Mouse (Mus musculus) forebrain, embryonic 14.5 days (tissue): ENCODE measurements around the gene Ist1. TPM values are rescaled to one million over a fixed set of nuclear protein-coding genes. Genes with fewer than 3 reads are reported as not detected.
A peak's percentile ranks its signal among the peaks of the same experiment; 100 is the strongest.

Experiments
- ATAC-seq: fragments of 200-750 bp; cut with Nextera tagmentation; 2 replicates; pipeline ENCODE4 v1.8.0; 2017; ENCODE audit warnings: mild to moderate bottlenecking, moderate library complexity
- DNase-seq: peaks from one replicate; pipeline ENCODE4 v3.0.0-alpha.2; 2015; ENCODE audit warnings: low spot score
- H3K27ac ChIP-seq: fragments of 300-500 bp; sonication (generic); 2 replicates; pipeline ENCODE4 v1.5.1; 2014; ENCODE audit warnings: low read depth, mild to moderate bottlenecking, control low read depth, low read length, moderate library complexity
- H3K27me3 ChIP-seq: fragments of 300-500 bp; sonication (generic); replicated peaks from 2 replicates; pipeline ENCODE4 v1.6.1; 2014; ENCODE audit warnings: low read length, control low read depth, mixed read lengths; ENCODE audit not compliant: control insufficient read depth, insufficient read depth
- H3K36me3 ChIP-seq: fragments of 300-500 bp; sonication (generic); 2 replicates; pipeline ENCODE4 v1.6.1; 2014; ENCODE audit warnings: low read length, control low read depth; ENCODE audit not compliant: control insufficient read depth, insufficient read depth
- H3K4me1 ChIP-seq: fragments of 300-500 bp; sonication (generic); 2 replicates; pipeline ENCODE4 v1.6.1; 2014; ENCODE audit warnings: antibody characterized with exemption, low read length, control low read depth; ENCODE audit not compliant: control insufficient read depth, insufficient read depth
- H3K4me2 ChIP-seq: fragments of 300-500 bp; sonication (generic); 2 replicates; pipeline ENCODE4 v1.6.1; 2014; ENCODE audit warnings: mild to moderate bottlenecking, control low read depth, low read length
- H3K4me3 ChIP-seq: fragments of 300-500 bp; sonication (generic); 2 replicates; pipeline ENCODE4 v1.5.1; 2014; ENCODE audit warnings: low read depth, low read length, control low read depth
- H3K9ac ChIP-seq: fragments of 300-500 bp; sonication (generic); 2 replicates; pipeline ENCODE4 v1.6.1; 2014; ENCODE audit warnings: mild to moderate bottlenecking, low read length, control low read depth, moderate library complexity
- H3K9me3 ChIP-seq: fragments of 300-500 bp; sonication (generic); replicated peaks from 2 replicates; pipeline ENCODE4 v1.6.1; 2016; ENCODE audit warnings: low read length, control low read depth, mixed read lengths; ENCODE audit not compliant: control insufficient read depth
- WGBS: fragments of 180-500 bp; shearing (Covaris S2); extraction: QIAGEN DNeasy Blood & Tissue Kit; methylation state at CpG from one replicate; pipeline ENCODE4 v1.1.7; 2014; 5-methylcytosine and 5-hydroxymethylcytosine counted together
- polyA plus RNA-seq: library from polyadenylated mRNA; unstranded; fragments of >200 nt; fragmentation: Nextera tagmentation; extraction: Ambion mirVana; gene quantifications from 2 replicates; pipeline ENCODE4 v1.2.1, GENCODE M21; 2014

The Ist1 gene
- polyA plus RNA-seq, 1 experiment from 2014 or later: 172 TPM

DNA sequence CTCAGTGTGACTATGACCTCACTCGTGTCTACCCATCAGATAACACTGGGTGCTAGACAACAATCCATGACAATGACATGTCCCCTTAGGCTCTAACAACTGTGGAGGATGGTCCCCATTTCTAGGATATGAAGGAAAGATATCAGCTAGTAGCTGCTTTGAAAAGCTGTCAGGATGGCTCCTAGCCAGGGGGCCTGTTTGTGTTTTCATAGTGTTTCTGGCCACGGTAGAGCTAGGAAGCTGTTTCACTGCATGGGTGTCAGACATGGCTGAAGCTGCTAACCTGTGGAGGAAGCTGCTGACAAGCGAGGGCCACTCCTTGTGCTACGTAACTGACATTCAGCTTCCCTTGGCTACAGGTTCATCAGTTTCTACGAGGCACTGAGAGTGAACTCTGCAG is 26.4 kb downstream of the Ist1 start:
- Histone ChIP-seq H3K36me3 (peaks cover 46% of the 10 kb centered on the region), H3K27ac (no peak overlapping the region), H3K9ac (no peak overlapping the region), H3K4me2 (no peak overlapping the region), H3K9me3 (no peaks in the 10 kb centered on the region), H3K4me1 (no peaks in the 10 kb centered on the region), H3K27me3 (no peaks in the 10 kb centered on the region), H3K4me3 (no peak overlapping the region)
- DNase-seq (peak; percentile 8), ATAC-seq (no peak)
- WGBS: 84% methylated on average over 5 of the region's 5 CpGs

DNA sequence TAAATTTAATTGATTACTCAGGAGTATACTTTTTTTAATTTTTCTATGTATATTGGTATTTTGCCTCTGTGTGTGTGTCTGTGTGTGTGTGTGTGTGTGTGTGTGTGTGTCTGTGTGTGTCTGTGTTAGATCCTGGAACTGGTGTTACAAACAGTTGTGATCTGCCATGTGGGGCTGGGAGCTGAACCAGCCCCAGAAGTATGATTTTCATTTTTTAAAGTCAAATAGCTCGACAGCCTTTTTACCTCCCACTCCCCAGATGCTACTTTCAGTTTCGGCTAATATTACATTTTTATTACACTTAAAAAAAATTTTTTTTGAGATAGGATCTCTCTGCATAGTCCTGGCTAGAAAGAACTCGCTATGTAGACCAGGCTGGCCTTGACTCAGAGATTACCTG is 30.7 kb downstream of the Ist1 start:
- Histone ChIP-seq H3K4me2 (no peak overlapping the region), H3K27me3 (no peaks in the 10 kb centered on the region), H3K4me1 (no peaks in the 10 kb centered on the region), H3K9me3 (no peaks in the 10 kb centered on the region), H3K36me3 (peaks cover 8% of the 10 kb centered on the region; the same call in 1 of the 2 replicates), H3K9ac (no peak overlapping the region), H3K27ac (no peak overlapping the region), H3K4me3 (no peak overlapping the region)
- no peak for DNase-seq
- no peak for ATAC-seq
- WGBS: 88% methylated on average over 3 of the region's 3 CpGs

DNA sequence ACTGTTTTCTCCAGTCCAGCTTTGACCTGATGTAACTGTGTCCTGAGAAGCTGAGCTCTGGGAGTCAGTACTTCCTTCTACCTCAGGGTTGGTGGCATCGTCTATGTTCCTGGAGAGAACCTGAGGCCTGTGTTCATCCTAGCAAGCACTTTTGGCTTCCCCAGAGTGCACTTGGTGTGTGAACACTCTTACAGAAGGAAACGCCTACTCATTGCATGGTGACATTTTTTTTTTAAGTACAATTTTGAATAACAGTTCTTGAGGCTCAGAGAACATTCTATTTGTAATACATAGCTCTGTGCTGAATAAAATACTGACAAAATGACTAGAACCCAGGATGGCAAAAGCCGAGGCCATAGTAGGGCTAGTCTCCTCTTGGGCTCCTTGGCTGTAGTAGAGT is 36.2 kb downstream of the Ist1 start:
- Histone ChIP-seq H3K27ac (no peak overlapping the region), H3K9ac (no peak overlapping the region), H3K4me3 (no peak overlapping the region), H3K36me3 (no peaks in the 10 kb centered on the region), H3K9me3 (no peaks in the 10 kb centered on the region), H3K27me3 (no peaks in the 10 kb centered on the region), H3K4me1 (no peaks in the 10 kb centered on the region), H3K4me2 (no peak overlapping the region)
- DNase-seq: no peak
- ATAC-seq: no peak
- WGBS: 91% methylated on average over 3 of the region's 3 CpGs

DNA sequence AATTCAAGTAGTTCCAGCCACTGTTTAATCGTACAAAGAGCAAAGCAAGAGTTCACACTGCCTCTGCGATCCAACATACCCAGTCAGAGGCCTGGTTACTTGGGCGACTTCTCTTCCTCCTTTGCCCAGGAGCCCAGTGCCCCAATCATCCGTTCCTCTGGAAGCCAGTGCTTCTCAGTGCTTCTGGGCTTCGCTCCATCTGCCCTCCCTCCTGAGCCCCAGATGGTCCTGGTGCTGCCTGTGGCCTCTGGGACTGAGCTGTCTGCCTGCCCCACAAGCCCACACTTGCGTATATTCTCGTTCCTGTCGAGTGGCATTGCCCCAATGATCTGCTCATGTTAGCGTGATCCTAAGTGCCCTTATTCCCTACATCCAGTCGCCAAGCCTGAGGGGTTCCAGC is 42.3 kb downstream of the Ist1 start:
- Histone ChIP-seq H3K27me3 (no peaks in the 10 kb centered on the region), H3K27ac (no peak overlapping the region), H3K4me1 (no peaks in the 10 kb centered on the region), H3K4me3 (no peak overlapping the region), H3K9me3 (no peaks in the 10 kb centered on the region), H3K36me3 (no peaks in the 10 kb centered on the region), H3K9ac (no peak overlapping the region), H3K4me2 (no peak overlapping the region)
- DNase-seq (no peak), ATAC-seq (no peak)
- 84% methylated on average over 10 of the region's 10 CpGs for WGBS

DNA sequence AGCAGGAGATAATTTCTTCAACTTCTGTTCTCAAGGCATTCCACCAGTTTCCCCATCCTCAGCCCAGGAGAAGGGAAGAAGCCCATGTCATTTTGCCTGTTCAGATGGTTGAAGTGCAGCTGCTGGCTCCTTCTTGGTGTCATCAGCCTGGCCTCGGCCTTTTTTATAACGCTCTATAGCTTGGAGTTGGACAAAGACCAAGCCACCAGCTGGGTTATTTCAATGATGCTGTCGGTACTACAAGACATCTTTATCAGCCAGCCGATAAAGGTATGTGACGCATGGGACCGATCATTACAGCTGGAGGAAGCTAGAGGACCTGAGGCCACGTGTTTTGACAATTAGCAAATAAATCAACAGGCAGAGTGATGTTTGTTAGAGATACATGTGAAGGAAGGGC is 44.6 kb downstream of the Ist1 start:
- Histone ChIP-seq H3K4me1 (no peaks in the 10 kb centered on the region), H3K4me3 (no peak overlapping the region), H3K4me2 (no peak overlapping the region), H3K9ac (no peak overlapping the region), H3K27ac (no peak overlapping the region), H3K9me3 (no peaks in the 10 kb centered on the region), H3K27me3 (no peaks in the 10 kb centered on the region), H3K36me3 (no peaks in the 10 kb centered on the region)
- no peak for DNase-seq
- 77% methylated on average over 7 of the region's 7 CpGs for WGBS
- no peak for ATAC-seq

DNA sequence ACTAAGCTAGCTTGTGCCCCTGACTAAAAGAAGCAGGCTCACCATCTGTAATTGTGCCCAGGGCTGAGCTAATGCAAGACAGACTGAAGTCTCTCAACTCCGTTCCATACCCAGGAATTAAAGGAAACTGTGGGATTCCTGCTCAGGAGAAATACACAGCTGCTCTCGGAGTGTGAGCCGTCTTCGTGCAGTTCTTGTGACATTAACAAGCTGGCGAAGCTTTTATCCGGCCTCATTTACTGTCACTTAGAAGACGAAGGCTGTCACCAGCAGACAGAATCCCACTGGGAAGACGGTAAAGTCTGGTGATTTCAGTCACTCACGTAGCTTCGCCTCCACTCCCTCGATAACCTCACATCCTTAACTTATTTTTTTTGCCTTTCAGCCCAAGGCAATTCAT is 45.7 kb downstream of the Ist1 start:
- Histone ChIP-seq H3K4me2 (no peak overlapping the region), H3K36me3 (no peaks in the 10 kb centered on the region), H3K4me1 (no peaks in the 10 kb centered on the region), H3K27me3 (no peaks in the 10 kb centered on the region), H3K4me3 (no peak overlapping the region), H3K9ac (no peak overlapping the region), H3K9me3 (no peaks in the 10 kb centered on the region), H3K27ac (no peak overlapping the region)
- ATAC-seq (no peak), DNase-seq (peak; percentile 39)
- 73% methylated on average over 11 of the region's 11 CpGs for WGBS

DNA sequence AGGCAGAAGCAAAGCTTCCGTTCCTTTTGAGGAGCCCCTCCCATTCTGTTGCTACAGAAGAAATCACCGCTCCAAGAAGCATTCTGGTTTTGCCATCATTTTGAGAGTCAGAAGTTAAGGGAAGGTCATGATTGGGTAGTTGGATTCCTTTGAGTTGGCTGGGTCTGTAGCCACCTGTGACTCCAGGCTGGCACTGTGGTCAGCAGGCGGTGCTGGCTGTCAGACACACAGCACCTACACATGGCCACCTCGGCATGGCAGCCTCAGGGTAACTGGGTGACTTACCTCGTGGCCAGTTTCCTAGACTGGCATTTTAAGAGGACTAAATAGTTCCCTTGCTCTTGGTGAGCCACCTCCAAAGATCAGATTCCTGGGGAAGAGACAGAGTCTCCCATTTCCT is 51.8 kb downstream of the Ist1 start:
- DNase-seq (no peak), ATAC-seq (no peak)
- WGBS: 72% methylated on average over 5 of the region's 5 CpGs
- Histone ChIP-seq H3K27ac (no peak overlapping the region), H3K4me1 (no peaks in the 10 kb centered on the region), H3K36me3 (no peaks in the 10 kb centered on the region), H3K27me3 (no peaks in the 10 kb centered on the region), H3K4me3 (no peak overlapping the region), H3K9ac (no peak overlapping the region), H3K9me3 (no peaks in the 10 kb centered on the region), H3K4me2 (no peak overlapping the region)

DNA sequence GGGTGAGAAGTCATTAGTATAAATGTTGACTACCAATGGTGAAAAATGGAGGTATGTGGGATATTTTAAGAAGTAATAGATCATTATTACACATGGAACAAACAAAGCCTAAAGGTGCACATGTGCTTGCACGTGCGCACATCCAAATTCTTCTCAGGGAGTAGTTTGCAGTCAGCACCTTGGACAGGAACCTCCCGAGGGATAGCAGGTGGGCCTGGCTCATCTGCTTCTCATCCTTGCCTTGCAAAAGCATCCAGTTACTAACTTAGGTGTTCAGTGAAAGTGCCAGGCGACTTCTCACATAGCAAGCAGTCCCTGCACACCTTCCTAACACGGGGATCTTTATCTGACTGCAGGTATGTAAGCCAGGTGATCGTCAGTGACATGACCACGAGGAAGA is 52.6 kb downstream of the Ist1 start:
- Histone ChIP-seq H3K27ac (no peak overlapping the region), H3K4me3 (no peak overlapping the region), H3K4me2 (no peak overlapping the region), H3K9ac (no peak overlapping the region), H3K36me3 (no peaks in the 10 kb centered on the region), H3K9me3 (no peaks in the 10 kb centered on the region), H3K4me1 (no peaks in the 10 kb centered on the region), H3K27me3 (no peaks in the 10 kb centered on the region)
- ATAC-seq (no peak), DNase-seq (no peak)
- 68% methylated on average over 7 of the region's 7 CpGs for WGBS

DNA sequence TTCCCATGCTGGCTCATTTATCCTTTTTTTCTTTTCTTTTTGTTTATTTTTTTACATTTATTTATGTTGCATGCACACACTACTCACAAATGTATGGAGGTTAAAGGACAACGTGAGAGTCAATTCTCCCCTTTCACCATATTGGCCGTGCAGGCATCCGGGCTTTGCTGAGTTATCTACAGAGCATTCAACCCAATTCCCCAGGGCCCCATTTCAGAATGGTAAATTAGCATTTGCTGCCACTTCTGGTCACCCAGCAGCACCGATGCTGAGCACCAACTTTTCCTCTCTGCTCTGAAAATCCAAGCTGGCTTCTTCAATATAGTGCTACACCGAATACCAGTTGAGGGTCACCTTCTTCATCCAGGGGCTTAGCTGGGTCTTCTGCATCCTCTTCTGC is 54.2 kb downstream of the Ist1 start:
- 79% methylated on average over 5 of the region's 5 CpGs for WGBS
- no peak for DNase-seq
- Histone ChIP-seq H3K4me3 (no peak overlapping the region), H3K36me3 (no peaks in the 10 kb centered on the region), H3K27ac (no peak overlapping the region), H3K9ac (no peak overlapping the region), H3K9me3 (no peaks in the 10 kb centered on the region), H3K4me1 (no peaks in the 10 kb centered on the region), H3K4me2 (no peak overlapping the region), H3K27me3 (no peaks in the 10 kb centered on the region)
- ATAC-seq: no peak

DNA sequence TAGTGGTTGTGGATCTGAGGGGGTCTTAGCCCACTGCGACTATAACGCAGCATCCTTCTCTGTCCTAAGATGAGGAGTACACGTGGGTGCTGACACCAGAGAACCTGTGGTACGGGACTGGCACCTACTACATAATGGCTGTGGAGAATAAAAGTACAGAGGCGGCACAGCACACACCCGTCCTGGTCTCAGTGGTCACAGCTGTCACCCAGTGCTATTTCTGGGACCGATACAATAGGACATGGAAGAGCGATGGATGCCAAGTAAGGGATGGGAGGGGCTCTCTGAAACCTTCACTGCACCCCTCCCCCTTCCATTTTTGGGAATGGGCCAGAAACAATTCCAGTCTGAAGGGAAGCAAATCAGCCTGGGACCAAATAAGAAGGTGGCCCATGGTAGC is 57.9 kb downstream of the Ist1 start:
- Histone ChIP-seq H3K4me1 (no peaks in the 10 kb centered on the region), H3K4me2 (no peak overlapping the region), H3K36me3 (no peaks in the 10 kb centered on the region), H3K27ac (no peak overlapping the region), H3K4me3 (no peak overlapping the region), H3K9ac (no peak overlapping the region), H3K27me3 (no peaks in the 10 kb centered on the region), H3K9me3 (no peaks in the 10 kb centered on the region)
- ATAC-seq (no peak), DNase-seq (no peak)
- 92% methylated on average over 8 of the region's 8 CpGs for WGBS
